Mouse (Mus musculus) layer of hippocampus, adult 2 months (tissue): ENCODE results near the gene Tmx1. TPM values are rescaled to one million over a fixed set of nuclear protein-coding genes. Genes with fewer than 3 reads are reported as not detected.
A peak's percentile ranks its signal among the peaks of the same experiment; 100 is the strongest.

ENCODE experiments used
- DNase-seq, 2 experiments: peaks; one replicate each; pipeline ENCODE4 v3.0.0; 2022; ENCODE audit warnings: low spot score in 2 of 2
- H3K27ac ChIP-seq: fragments of 200-600 bp; 2 replicates; pipeline ENCODE4 v1.8.1; 2022
- H3K4me3 ChIP-seq: fragments of 200-600 bp; 2 replicates; pipeline ENCODE4 v1.8.1; 2022; ENCODE audit warnings: mild to moderate bottlenecking
- CTCF ChIP-seq: fragments of 200-600 bp; conservative IDR thresholded peaks from 2 replicates; pipeline ENCODE4 v1.8.1; 2022; ENCODE audit warnings: antibody characterized with exemption, mild to moderate bottlenecking, moderate library complexity
- long read RNA-seq, 2 experiments: library from polyadenylated mRNA; stranded (forward); transcript quantifications; one replicate each; pipeline ENCODE4 v2.0.0; 2021; ENCODE audit warnings: borderline mapping rate in 2 of 2
- total RNA-seq, 2 experiments: library from RNA; stranded (reverse); gene quantifications; 2 replicates each; pipeline ENCODE4 v1.2.3; 2021

Gene Tmx1
- 10 to 100 TPM; 29.1 to 30.2 TPM for total RNA-seq
- long read RNA-seq, experiment 1, transcript Tmx1-201 (8 exons, 2,795 nt) = major isoform, 20 of 25 reads
- long read RNA-seq, experiment 1, partial matches to known transcripts = 1 of 25 reads
- long read RNA-seq, experiment 1, other reads (novel, unspliced or antisense) = 4 of 25 reads
- long read RNA-seq, experiment 2, transcript Tmx1-201 (8 exons, 2,795 nt) = major isoform, 26 of 31 reads
- long read RNA-seq, experiment 2, partial matches to known transcripts = 1 of 31 reads
- long read RNA-seq, experiment 2, other reads (novel, unspliced or antisense) = 4 of 31 reads

- Histone ChIP-seq H3K27ac (peak within 1 kb of the TSS; percentile 87), H3K4me3 (peak within 1 kb of the TSS; percentile 99)
- DNase-seq = peak; percentile 97 to 98
- TF ChIP-seq CTCF = peak; percentile 39
These were observed at the start of gene Tmx1 for GRCm38 (mm10) chr12:70452726-70453645. Gene Tmx1 (plus strand): TSS chr12:70453095.

DNA sequence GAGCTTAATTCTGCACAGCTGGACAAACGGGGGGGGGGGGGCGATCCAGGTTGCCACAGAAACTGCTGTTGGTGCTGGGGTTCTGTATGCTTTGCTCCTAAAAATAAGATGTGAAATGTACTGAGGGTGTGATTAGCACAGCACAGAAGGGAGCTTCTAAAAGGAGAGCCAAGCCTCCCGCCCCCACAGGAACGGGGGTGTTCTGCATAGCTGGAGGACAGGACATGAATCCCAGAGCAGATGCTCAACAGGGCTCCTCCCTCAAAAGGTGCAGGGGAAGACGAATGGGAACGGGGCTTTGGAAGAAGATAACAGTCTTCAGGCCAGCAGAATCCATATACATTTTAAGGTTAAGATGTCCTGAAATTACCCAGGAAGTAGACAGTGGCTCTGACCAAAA is 48.6 kb upstream of the Tmx1 start:
- Histone ChIP-seq H3K27ac (peak overlapping the region; percentile 88), H3K4me3 (no peak overlapping the region)
- peak; percentile 86 to 90 for DNase-seq
- no peak for TF ChIP-seq CTCF

DNA sequence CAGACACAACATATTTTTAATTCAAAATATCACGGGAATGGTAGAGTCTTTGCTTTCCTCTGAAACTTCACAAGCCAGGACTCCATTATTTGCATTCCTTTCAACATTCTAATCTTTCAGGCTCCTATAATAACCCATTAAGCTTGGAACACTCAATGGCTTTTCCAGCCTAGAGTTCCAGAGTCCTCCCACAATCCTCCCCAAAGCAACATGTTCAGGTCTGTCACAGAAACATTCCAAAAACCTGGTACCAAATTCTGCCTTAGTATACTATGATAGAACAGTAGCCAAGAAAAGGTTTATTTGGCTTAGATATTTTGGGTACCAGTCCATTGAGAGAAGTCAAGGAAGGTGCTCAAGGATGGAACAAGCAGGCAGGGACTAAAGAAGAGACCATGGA is 44.5 kb upstream of the Tmx1 start:
- DNase-seq = no peak
- Histone ChIP-seq H3K27ac (peak overlapping the region; percentile 77), H3K4me3 (no peak overlapping the region)
- TF ChIP-seq CTCF = no peak

DNA sequence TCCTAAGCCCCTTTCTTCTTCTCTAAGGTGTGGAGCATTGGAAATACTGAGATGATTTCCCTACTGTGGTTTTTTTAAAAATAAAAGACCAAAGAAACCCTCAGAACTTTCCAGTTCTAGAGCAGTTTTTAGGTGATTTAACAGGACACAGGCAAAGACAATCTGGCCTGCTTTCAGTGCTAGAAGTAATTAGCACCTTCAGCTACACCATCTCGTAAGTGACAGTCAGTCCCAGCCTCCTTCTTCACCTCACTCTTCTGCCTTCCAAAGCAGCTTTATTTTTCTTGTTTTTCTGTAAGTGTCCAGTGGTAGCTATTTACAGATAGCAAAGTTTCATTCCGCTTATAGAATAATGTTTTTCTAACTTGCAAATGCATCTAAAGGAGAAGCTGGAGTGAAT is 43.3 kb upstream of the Tmx1 start:
- TF ChIP-seq CTCF = no peak
- DNase-seq = no peak
- no peak overlapping the region for H3K27ac ChIP-seq
- H3K4me3 ChIP-seq = no peak overlapping the region

DNA sequence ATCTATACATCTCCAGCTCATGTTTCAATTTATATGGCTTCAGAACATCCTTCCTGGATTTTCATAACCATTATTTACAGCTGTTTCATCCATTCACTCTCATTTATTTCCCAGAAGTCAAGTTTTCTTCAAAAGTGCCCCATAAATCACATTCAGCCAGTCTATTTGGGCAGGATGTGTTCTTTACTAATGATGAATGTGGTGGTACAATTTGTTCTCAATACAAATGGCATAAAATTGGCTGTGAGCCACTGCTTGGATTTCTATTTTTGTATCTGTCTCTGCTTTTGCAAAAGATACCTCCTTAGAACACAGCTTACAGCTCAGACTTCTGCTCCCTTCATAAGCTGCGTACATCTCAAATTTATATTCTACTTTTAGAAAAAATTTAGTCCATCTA is 32.7 kb upstream of the Tmx1 start:
- TF ChIP-seq CTCF = no peak
- peak; percentile 15 to 35 for DNase-seq
- Histone ChIP-seq H3K27ac (peak overlapping the region; percentile 73), H3K4me3 (no peak overlapping the region)

DNA sequence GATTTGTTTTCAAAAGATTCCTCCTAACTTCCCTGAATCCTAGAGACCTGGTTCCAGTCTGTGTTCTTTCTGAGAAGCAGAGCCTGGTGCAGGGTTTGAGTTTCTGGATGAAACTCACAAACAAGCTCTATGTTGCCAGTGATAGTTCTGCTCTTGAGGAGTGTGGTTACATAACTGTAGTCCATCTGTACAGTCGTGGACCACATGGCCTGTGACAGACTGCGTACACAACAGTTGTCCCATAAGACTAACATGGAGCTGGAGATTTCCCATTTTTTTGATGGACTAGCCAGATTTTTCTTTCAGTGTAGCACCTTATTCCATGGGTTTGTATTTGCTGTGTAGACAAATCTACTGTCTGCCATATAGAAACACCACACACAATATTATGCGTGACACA is 31.9 kb upstream of the Tmx1 start:
- H3K27ac ChIP-seq = peak overlapping the region; percentile 73
- TF ChIP-seq CTCF = no peak
- peak; percentile 23 to 33 for DNase-seq
- H3K4me3 ChIP-seq = no peak overlapping the region

- no peak for DNase-seq
- TF ChIP-seq CTCF = no peak
- Histone ChIP-seq H3K4me3 (no peak overlapping the region), H3K27ac (0 out of 2 replicates have a peak overlapping the region, but pooled peaks have one; percentile 5)
These were observed 30.4 kb upstream of the Tmx1 start for GRCm38 (mm10) chr12:70422322-70423118.

DNA sequence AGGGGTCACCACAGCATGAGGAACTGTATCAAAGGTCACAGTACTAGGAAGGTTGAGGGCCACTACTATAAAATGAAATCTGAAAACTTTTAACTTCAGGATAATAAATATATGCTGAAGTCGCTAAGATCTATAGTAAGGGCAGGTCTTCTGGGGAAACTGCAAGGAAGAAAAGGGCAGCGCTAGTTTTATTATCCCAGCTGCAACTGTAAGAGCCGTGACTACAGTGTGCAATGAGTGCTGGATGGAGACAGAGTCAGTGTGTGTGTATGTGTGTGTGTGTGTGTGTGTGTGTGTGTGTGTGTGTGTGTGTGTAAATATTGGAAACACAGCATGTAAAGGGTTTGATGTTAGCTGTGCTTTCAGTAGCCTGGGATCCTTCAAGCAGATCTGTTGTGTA is 25.0 kb upstream of the Tmx1 start:
- DNase-seq = no peak
- no peak overlapping the region for H3K27ac ChIP-seq
- no peak overlapping the region for H3K4me3 ChIP-seq
- TF ChIP-seq CTCF = no peak

GRCm38 (mm10) chr12:70429637-70430036 is 23.3 kb upstream of the Tmx1 start:
- H3K27ac ChIP-seq = 0 out of 2 replicates have a peak overlapping the region, but pooled peaks have one; percentile 43
- no peak for DNase-seq

DNA sequence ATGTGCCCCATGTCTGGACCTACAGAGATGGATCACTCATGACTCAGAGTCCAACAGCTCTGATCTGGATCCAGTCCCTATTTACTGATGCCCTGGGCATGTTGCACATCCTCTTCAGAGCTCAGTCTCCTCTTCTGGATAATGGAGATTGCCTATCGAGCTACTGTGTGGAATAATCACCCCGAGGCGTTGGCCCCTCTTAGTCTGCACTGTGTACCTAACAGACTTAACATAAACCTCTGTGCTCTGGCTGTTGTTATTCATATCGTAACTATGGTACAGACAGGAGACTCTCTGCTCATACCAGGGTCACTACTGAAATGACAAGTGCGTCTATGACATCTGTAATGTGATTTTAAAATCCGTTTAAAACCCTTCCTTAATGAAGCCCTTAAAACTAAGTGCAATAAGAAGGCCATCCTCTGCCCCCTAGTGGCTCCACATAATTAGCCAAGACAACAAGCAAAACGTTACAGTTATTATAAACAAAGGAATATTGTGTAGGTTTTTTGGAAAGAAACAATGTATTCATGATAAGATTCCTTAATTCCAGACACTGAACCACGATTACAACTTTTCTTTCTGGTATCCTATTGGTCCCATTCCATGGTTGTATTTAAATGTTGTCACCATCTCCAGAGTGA is 22.5 kb upstream of the Tmx1 start:
- DNase-seq = peak; percentile 46 to 75
- TF ChIP-seq CTCF = peak; percentile 85
- peak overlapping the region; percentile 43; the same call in 1 of the 2 replicates for H3K27ac ChIP-seq
- peak overlapping the region; percentile 15; the same call in 1 of the 2 replicates for H3K4me3 ChIP-seq

More at GRCm38 (mm10) chr12:70429637-70430036, 23.3 kb upstream of the Tmx1 start:
- H3K4me3 ChIP-seq = no peak overlapping the region
- TF ChIP-seq CTCF = no peak

DNA sequence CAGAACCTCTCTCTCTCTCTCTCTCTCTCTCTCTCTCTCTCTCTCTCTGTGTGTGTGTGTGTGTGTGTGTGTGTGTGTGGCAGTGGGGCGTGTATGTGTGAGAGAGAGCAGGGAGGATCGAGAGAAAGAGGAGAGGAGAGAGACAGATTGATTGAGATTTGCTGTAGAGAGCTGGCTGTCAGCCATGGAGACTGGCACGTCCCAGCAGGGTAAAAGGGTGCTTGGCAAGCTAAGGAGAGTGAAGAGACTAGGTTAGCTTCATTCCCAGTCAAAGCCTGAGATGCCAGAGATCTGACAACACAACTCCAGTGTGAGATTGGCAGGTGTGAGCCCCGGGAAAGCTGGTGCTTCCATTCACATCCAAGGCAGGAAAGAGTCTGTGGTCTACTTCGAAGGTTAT is 21.5 kb upstream of the Tmx1 start:
- no peak for TF ChIP-seq CTCF
- Histone ChIP-seq H3K27ac (no peak overlapping the region), H3K4me3 (no peak overlapping the region)
- DNase-seq = no peak

- no peak for TF ChIP-seq CTCF
These were observed 2.9 kb upstream of the Tmx1 start for GRCm38 (mm10) chr12:70449961-70450360.

GRCm38 (mm10) chr12:70451533-70451932 is 1.4 kb upstream of the Tmx1 start:
- Histone ChIP-seq H3K4me3 (no peak overlapping the region), H3K27ac (no peak overlapping the region)
- DNase-seq = no peak
- no peak for TF ChIP-seq CTCF

More at GRCm38 (mm10) chr12:70449961-70450360, 2.9 kb upstream of the Tmx1 start:
- Histone ChIP-seq H3K27ac (no peak overlapping the region), H3K4me3 (no peak overlapping the region)
- no peak for DNase-seq
